Mouse (Mus musculus) forebrain, embryonic 16.5 days (tissue): ENCODE measurements at regions not wholly inside any gene's neighbourhood (a gene's known extent, or its start where the extent isn't known, plus 50 kb on each side); places are given as distances from the start of the nearest gene placed in this dataset.

Experiments used
- ATAC-seq: fragments of 200-750 bp; cut with Nextera tagmentation; 2 replicates; pipeline ENCODE4 v1.8.0; 2017; ENCODE audit warnings: mild to moderate bottlenecking, moderate library complexity
- H3K27ac ChIP-seq: fragments of 300-500 bp; sonication (generic); 2 replicates; pipeline ENCODE4 v1.5.1; 2014; ENCODE audit warnings: low read length, control low read depth
- H3K27me3 ChIP-seq: fragments of 300-500 bp; sonication (generic); replicated peaks from 2 replicates; pipeline ENCODE4 v1.6.1; 2014; ENCODE audit warnings: low read length; ENCODE audit not compliant: control insufficient read depth, insufficient read depth
- H3K36me3 ChIP-seq: fragments of 300-500 bp; sonication (generic); 2 replicates; pipeline ENCODE4 v1.6.1; 2014; ENCODE audit not compliant: control insufficient read depth, insufficient read depth
- H3K4me1 ChIP-seq: fragments of 300-500 bp; sonication (generic); replicated peaks from 2 replicates; pipeline ENCODE4 v1.6.1; 2014; ENCODE audit warnings: low read length; ENCODE audit not compliant: control insufficient read depth, insufficient read depth
- H3K4me2 ChIP-seq: fragments of 300-500 bp; sonication (generic); 2 replicates; pipeline ENCODE4 v1.6.1; 2014; ENCODE audit warnings: mild to moderate bottlenecking, low read length, control low read depth
- H3K4me3 ChIP-seq: fragments of 300-500 bp; sonication (generic); replicated peaks from 2 replicates; pipeline ENCODE4 v1.5.1; 2014; ENCODE audit warnings: mild to moderate bottlenecking, low read length, control low read depth
- H3K9ac ChIP-seq: fragments of 300-500 bp; sonication (generic); replicated peaks from 2 replicates; pipeline ENCODE4 v1.6.1; 2014; ENCODE audit warnings: low read depth, low read length, control low read depth
- H3K9me3 ChIP-seq: fragments of 300-500 bp; sonication (generic); 2 replicates; pipeline ENCODE4 v1.6.1; 2016; ENCODE audit warnings: low read length; ENCODE audit not compliant: control insufficient read depth
- WGBS: fragments of 180-500 bp; shearing (Covaris S2); extraction: QIAGEN DNeasy Blood & Tissue Kit; methylation state at CpG from one replicate; pipeline ENCODE4 v1.1.7; 2014; 5-methylcytosine and 5-hydroxymethylcytosine counted together

- Histone ChIP-seq H3K4me3 (no peak overlapping the region), H3K4me2 (no peak overlapping the region), H3K4me1 (no peaks in the 10 kb centered on the region), H3K27me3 (no peaks in the 10 kb centered on the region), H3K9me3 (0 out of 2 replicates have a peak, but pooled peaks cover 3% of the 10 kb centered on the region), H3K9ac (no peak overlapping the region), H3K36me3 (no peaks in the 10 kb centered on the region), H3K27ac (no peak overlapping the region)
- WGBS: 56% methylated on average over 1 of the region's 1 CpGs
- ATAC-seq: no peak
Observed at GRCm38 (mm10) chr8:50004254-50004653, 1160.5 kb upstream of the Tenm3 start.

GRCm38 (mm10) chr8:50003641-50004040 lies 1159.9 kb upstream of the Tenm3 start:
- Histone ChIP-seq H3K27ac (no peak overlapping the region), H3K4me3 (no peak overlapping the region), H3K27me3 (no peaks in the 10 kb centered on the region), H3K4me1 (no peaks in the 10 kb centered on the region), H3K9me3 (no peaks in the 10 kb centered on the region), H3K9ac (no peak overlapping the region), H3K4me2 (no peak overlapping the region), H3K36me3 (no peaks in the 10 kb centered on the region)
- 55% methylated on average over 2 of the region's 2 CpGs for WGBS
- no peak for ATAC-seq

DNA sequence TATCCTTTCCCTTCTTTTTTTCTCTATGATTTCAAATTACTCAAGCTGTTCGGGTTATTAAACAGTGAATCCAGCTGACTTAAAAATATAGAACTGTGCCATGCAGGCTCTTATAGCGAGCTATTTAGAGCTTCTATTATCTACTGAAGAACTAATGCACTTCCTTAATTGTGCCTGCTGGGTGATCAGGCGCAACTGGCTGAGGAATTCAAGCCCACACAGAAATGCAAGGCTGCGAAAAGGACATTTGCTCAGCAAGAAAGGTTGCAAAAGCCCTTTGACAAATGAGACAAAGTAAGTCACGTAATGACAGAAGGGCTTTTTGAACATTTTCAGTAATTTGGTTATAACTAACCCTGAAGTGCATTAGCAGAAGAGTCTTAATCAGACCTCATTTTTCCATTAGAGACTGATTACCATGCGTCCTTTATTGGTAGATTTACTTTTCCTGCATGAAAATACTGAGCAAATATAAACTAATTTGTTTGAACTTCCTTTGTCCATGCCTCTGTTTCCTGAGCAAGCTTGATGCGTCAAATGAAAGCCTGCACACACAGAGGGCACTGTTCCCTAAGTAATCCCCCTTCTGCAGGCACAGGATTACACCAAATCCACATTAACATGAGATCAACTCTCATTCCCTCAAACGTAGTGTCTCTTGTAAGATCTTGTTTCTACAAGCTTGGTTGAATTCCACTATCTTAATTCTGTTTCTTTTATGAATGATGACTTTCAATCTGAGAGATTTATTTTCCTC lies 1154.7 kb upstream of the Tenm3 start:
- no peak overlapping the region for H3K4me3 ChIP-seq
- no peak overlapping the region for H3K9ac ChIP-seq
- H3K27me3 ChIP-seq: no peaks in the 10 kb centered on the region
- ATAC-seq: peak; percentile 81
- H3K27ac ChIP-seq: no peak overlapping the region
- H3K9me3 ChIP-seq: no peaks in the 10 kb centered on the region
- peaks cover 2% of the 10 kb centered on the region; the same call in 1 of the 2 replicates for H3K4me1 ChIP-seq
- 2% methylated on average over 8 of the region's 8 CpGs for WGBS
- H3K4me2 ChIP-seq: no peak overlapping the region
- H3K36me3 ChIP-seq: no peaks in the 10 kb centered on the region
